Comparison of ENCODE assay signal across 22 mouse cellular contexts in the genomic region with DNA sequence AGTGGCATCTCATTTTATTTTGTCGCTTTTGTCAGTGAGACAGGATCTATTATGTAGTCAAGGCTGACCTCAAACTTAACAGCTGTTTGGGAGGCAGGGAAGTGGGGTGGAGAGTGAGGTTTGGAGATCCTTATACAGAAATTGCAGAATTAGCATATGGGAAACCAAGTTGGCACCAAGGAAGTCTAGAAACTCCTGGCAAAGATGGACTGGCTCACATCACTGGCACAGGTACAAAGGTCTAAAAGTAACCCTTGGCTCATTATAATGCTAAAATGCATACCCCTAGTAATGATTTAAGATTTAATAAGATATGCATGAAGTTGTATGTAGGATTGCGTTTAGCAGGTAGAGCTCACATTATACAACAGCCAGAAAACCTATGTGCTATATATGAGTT.
"Had no signal": no experiment of that assay in that cellular context is flagged by ENCODE, and none has a peak within 500 bp of the region (broad histone marks: within the 10 kb centered on the region; RNA-seq: fewer than 3 reads in every experiment).

No protein-coding gene starts in this region.

- H3K4me1 ChIP-seq: limb, embryonic 10.5 days; limb, embryonic 13.5 days; midbrain, embryonic 13.5 days; neural tube, embryonic 13.5 days; stomach, embryonic 15.5 days had no signal

- H3K27ac ChIP-seq: hindbrain, postnatal 0 days; layer of hippocampus, adult 2 months; limb, embryonic 10.5 days; limb, embryonic 13.5 days; liver, embryonic 14.5 days; macrophage; midbrain, embryonic 13.5 days; neural tube, embryonic 13.5 days; stomach, embryonic 15.5 days had no signal

- H3K4me3 ChIP-seq: layer of hippocampus, adult 2 months; limb, embryonic 10.5 days; limb, embryonic 13.5 days; midbrain, embryonic 13.5 days; myocyte; neural tube, embryonic 13.5 days; stomach, embryonic 15.5 days had no signal

- H3K4me2 ChIP-seq: limb, embryonic 13.5 days; lung, embryonic 14.5 days; midbrain, embryonic 13.5 days; neural tube, embryonic 13.5 days; stomach, embryonic 15.5 days had no signal

- H3K27me3 ChIP-seq: limb, embryonic 13.5 days; midbrain, embryonic 13.5 days; neural tube, embryonic 13.5 days; stomach, embryonic 15.5 days had no signal

- H3K9ac ChIP-seq: limb, embryonic 13.5 days; liver, embryonic 14.5 days; liver, postnatal 0 days; lung, embryonic 14.5 days; midbrain, embryonic 13.5 days; neural tube, embryonic 13.5 days; stomach, embryonic 15.5 days had no signal

- H3K36me3 ChIP-seq: limb, embryonic 10.5 days; limb, embryonic 13.5 days; midbrain, embryonic 13.5 days; neural tube, embryonic 13.5 days; stomach, embryonic 15.5 days had no signal

- ATAC-seq: hindbrain, postnatal 0 days; inflammation-experienced regulatory T-cells, adult 6 months; intestine, embryonic 16.5 days; liver, postnatal 0 days; lung, postnatal 0 days; midbrain, embryonic 13.5 days; midbrain, embryonic 16.5 days had no signal

- H3K9me3 ChIP-seq: limb, embryonic 10.5 days; limb, embryonic 13.5 days; midbrain, embryonic 13.5 days; neural tube, embryonic 13.5 days; stomach, embryonic 15.5 days had no signal

- DNase-seq: layer of hippocampus, adult 9-11 months; liver; liver, postnatal 0 days; lung, embryonic 14.5 days; retina, postnatal 1 day; right cerebral cortex, postnatal 25 days; spleen, adult 18-20 months; thymus, postnatal 25 days had no signal
